Mouse (Mus musculus): ENCODE data around the gene Ryk. TPM values are rescaled to one million over a fixed set of nuclear protein-coding genes. Genes with fewer than 3 reads are reported as not detected.
"Not testable (repeated sequence)": the region's sequence is repeated elsewhere in the genome, so short reads cannot be mapped to it uniquely, and the experiment has no call there.

The Ryk gene
- total RNA-seq, 2 experiments from 2014 or later, result 60.0 to 60.5 TPM

- DNase-seq (ENCODE audit: low spot score in 2 of 2), result no peak
Observed at GRCm38 (mm10) chr9:102902308-102902707, 67.6 kb downstream of the Ryk start.

GRCm38 (mm10) chr9:102904952-102905351, 70.2 kb downstream of the Ryk start:
- no peak for DNase-seq (ENCODE audit: low spot score in 2 of 2)

- no peak for DNase-seq (ENCODE audit: low spot score in 2 of 2)
Observed at GRCm38 (mm10) chr9:102906781-102907180, 72.1 kb downstream of the Ryk start.

GRCm38 (mm10) chr9:102907521-102908246, 73.0 kb downstream of the Ryk start:
- no peak for DNase-seq (ENCODE audit: low spot score in 2 of 2)

GRCm38 (mm10) chr9:102911526-102911925, 76.8 kb downstream of the Ryk start:
- no peak for DNase-seq (ENCODE audit: low spot score in 2 of 2)

- no peak for DNase-seq (ENCODE audit: low spot score in 2 of 2)
Observed at GRCm38 (mm10) chr9:102912516-102913035, 77.9 kb downstream of the Ryk start.

- DNase-seq (ENCODE audit: low spot score in 2 of 2), result not testable (repeated sequence)
Observed at GRCm38 (mm10) chr9:102913597-102913996, 78.9 kb downstream of the Ryk start.

- no peak for DNase-seq (ENCODE audit: low spot score in 2 of 2)
Observed at GRCm38 (mm10) chr9:102914583-102914982, 79.9 kb downstream of the Ryk start.

- no peak for DNase-seq (ENCODE audit: low spot score in 2 of 2)
Observed at GRCm38 (mm10) chr9:102915292-102915854, 80.7 kb downstream of the Ryk start.

GRCm38 (mm10) chr9:102916076-102916475, 81.4 kb downstream of the Ryk start:
- no peak for DNase-seq (ENCODE audit: low spot score in 2 of 2)

GRCm38 (mm10) chr9:102917532-102918129, 82.9 kb downstream of the Ryk start:
- DNase-seq (ENCODE audit: low spot score in 2 of 2), result no peak

GRCm38 (mm10) chr9:102919486-102919885, 84.8 kb downstream of the Ryk start:
- no peak for DNase-seq (ENCODE audit: low spot score in 2 of 2)

GRCm38 (mm10) chr9:102921791-102922190, 87.1 kb downstream of the Ryk start:
- DNase-seq (ENCODE audit: low spot score in 2 of 2), result no peak

- DNase-seq (ENCODE audit: low spot score in 2 of 2), result no peak
Observed at GRCm38 (mm10) chr9:102922866-102923434, 88.2 kb downstream of the Ryk start.

- no peak for DNase-seq (ENCODE audit: low spot score in 2 of 2)
Observed at GRCm38 (mm10) chr9:102923836-102924235, 89.1 kb downstream of the Ryk start.

- DNase-seq (ENCODE audit: low spot score in 2 of 2), result no peak
Observed at GRCm38 (mm10) chr9:102924627-102925316, 90.1 kb downstream of the Ryk start.

- no peak for DNase-seq (ENCODE audit: low spot score in 2 of 2)
Observed at GRCm38 (mm10) chr9:102926137-102926536, 91.4 kb downstream of the Ryk start.

GRCm38 (mm10) chr9:102929776-102930175, 95.1 kb downstream of the Ryk start:
- no peak for DNase-seq (ENCODE audit: low spot score in 2 of 2)

GRCm38 (mm10) chr9:102933925-102934721, 99.4 kb downstream of the Ryk start:
- no peak for DNase-seq (ENCODE audit: low spot score in 2 of 2)

- no peak for DNase-seq (ENCODE audit: low spot score in 2 of 2)
Observed at GRCm38 (mm10) chr9:102942221-102942620, 107.5 kb downstream of the Ryk start.

Data from gastrocnemius, postnatal 4 days (tissue).